Mouse (Mus musculus): ENCODE results near the gene AL731706.2. TPM values are rescaled to one million over a fixed set of nuclear protein-coding genes. Genes with fewer than 3 reads are reported as not detected.

Gene AL731706.2
- polyA plus RNA-seq, 1 experiment: 40.9 TPM

GRCm38 (mm10) chr2:136854543-136855388, 30.7 kb downstream of the AL731706.2 start:
- no peak overlapping the region for H3K27ac ChIP-seq (replicated peaks; ENCODE audit: low read depth, low read length)
- no peak overlapping the region for H3K4me3 ChIP-seq (ENCODE audit: insufficient read depth, low read depth, low read length)
- H3K4me1 ChIP-seq (ENCODE audit: control insufficient read depth, insufficient read depth, insufficient read length, low read length): no peaks in the 10 kb centered on the region

- Histone ChIP-seq H3K4me1 (ENCODE audit: control insufficient read depth, insufficient read depth, insufficient read length, low read length) (no peaks in the 10 kb centered on the region), H3K27ac (replicated peaks; ENCODE audit: low read depth, low read length) (no peak overlapping the region), H3K4me3 (ENCODE audit: insufficient read depth, low read depth, low read length) (no peak overlapping the region)
Observed at GRCm38 (mm10) chr2:136850366-136850765, 35.1 kb downstream of the AL731706.2 start.

GRCm38 (mm10) chr2:136837994-136838393, 47.5 kb downstream of the AL731706.2 start:
- Histone ChIP-seq H3K4me3 (ENCODE audit: insufficient read depth, low read depth, low read length) (no peak overlapping the region), H3K27ac (replicated peaks; ENCODE audit: low read depth, low read length) (no peak overlapping the region), H3K4me1 (ENCODE audit: control insufficient read depth, insufficient read depth, insufficient read length, low read length) (no peaks in the 10 kb centered on the region)

DNA sequence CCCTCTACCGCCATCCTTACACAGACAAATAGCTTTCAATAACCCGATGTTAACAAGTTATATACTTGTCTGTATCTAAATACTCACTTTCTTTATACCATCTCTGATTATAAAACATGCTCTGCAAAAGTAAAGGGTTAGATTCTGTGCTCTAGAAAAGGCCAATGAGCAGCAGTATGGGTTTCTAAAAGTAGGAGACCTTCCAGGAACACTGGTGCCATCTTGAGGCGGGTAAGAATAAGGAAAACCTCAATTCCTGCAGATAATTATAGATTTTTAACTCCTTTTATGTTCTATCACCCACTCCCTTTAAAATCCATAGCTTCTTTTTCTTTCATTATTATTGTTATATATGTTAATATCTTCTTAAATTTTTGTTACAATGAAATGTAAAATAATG, 49.6 kb downstream of the AL731706.2 start:
- no peak overlapping the region for H3K4me3 ChIP-seq (ENCODE audit: insufficient read depth, low read depth, low read length)
- no peak overlapping the region for H3K27ac ChIP-seq (replicated peaks; ENCODE audit: low read depth, low read length)
- no peaks in the 10 kb centered on the region for H3K4me1 ChIP-seq (ENCODE audit: control insufficient read depth, insufficient read depth, insufficient read length, low read length)

Other genes with a start within 250 kb of the AL731706.2 start
- gene Snap25, start 172.2 kb downstream of the AL731706.2 start, polyA plus RNA-seq (2012; ENCODE audit: insufficient read depth, insufficient read length, missing spikeins): not detected in 2 replicates
- 2.1 and 3.3 TPM in 2 replicates for gene Slx4ip, start 5.5 kb upstream of the AL731706.2 start, polyA plus RNA-seq (2012; ENCODE audit: insufficient read depth, insufficient read length, missing spikeins)
- gene AL731706.1, start 5.7 kb upstream of the AL731706.2 start, polyA plus RNA-seq (2012; ENCODE audit: insufficient read depth, insufficient read length, missing spikeins): 47.9 and 72.0 TPM in 2 replicates
- gene Mkks, start 5.7 kb upstream of the AL731706.2 start, polyA plus RNA-seq (2012; ENCODE audit: insufficient read depth, insufficient read length, missing spikeins): 68.1 and 79.3 TPM in 2 replicates
- 7.9 and 11.2 TPM in 2 replicates for gene Jag1, start 231.0 kb upstream of the AL731706.2 start, polyA plus RNA-seq (2012; ENCODE audit: insufficient read depth, insufficient read length, missing spikeins)